26 mouse cellular contexts compared by ENCODE assay signal in genomic region chr9:111153026-111153425, GRCm38 (mm10). TPM values are rescaled to one million over a fixed set of nuclear protein-coding genes. Genes with fewer than 3 reads are reported as not detected.
DNase-seq lines count a peak whose midpoint lies in the region; ATAC-seq and TF ChIP-seq lines count a peak whose summit lies in the region.
"Had no signal": no experiment of that assay in that cellular context is flagged by ENCODE, and none has a peak within 500 bp of the region (broad histone marks: within the 10 kb centered on the region; RNA-seq: fewer than 3 reads in every experiment).

No protein-coding gene starts in this region.

- H3K4me1 ChIP-seq in MEL (ENCODE audit: control insufficient read depth in 1 of 2, insufficient read depth in 2 of 2, low read length in 2 of 2), result peaks cover 6 to 11% of the 10 kb centered on the region in 2 experiments; a peak in 3 of 4 replicates
- H3K4me1 ChIP-seq: forebrain, embryonic 15.5 days had no signal

- intact Hi-C loops in heart, postnatal 25 days (cut with DNase I), result no loop called here

- TF ChIP-seq RAD21 in MEL (IDR thresholded peaks at IDR 0.05; ENCODE audit: low read depth, low read length), result no peak

- no peak for TF ChIP-seq CTCF in MEL (IDR thresholded peaks at IDR 0.05 in 2 of 3, conservative IDR thresholded peaks at IDR 0.05 in 1 of 3; ENCODE audit: control insufficient read depth in 1 of 3, insufficient read depth in 1 of 3, low read depth in 2 of 3, low read length in 3 of 3, poor library complexity in 1 of 3, severe bottlenecking in 1 of 3)

- H3K4me3 ChIP-seq in MEL (ENCODE audit: control insufficient read depth in 1 of 2, insufficient read depth in 1 of 2, low read depth in 2 of 2, low read length in 2 of 2), result no peak overlapping the region
- H3K4me3 ChIP-seq: embryonic facial prominence, embryonic 10.5 days; embryonic facial prominence, embryonic 13.5 days; erythroblast, embryonic 14.5 days; forebrain, embryonic 12.5 days; forebrain, embryonic 15.5 days; hindbrain, embryonic 10.5 days; hindbrain, embryonic 13.5 days had no signal

- no peak for TF ChIP-seq POLR2A in MEL (IDR thresholded peaks at IDR 0.05; ENCODE audit: control insufficient read depth in 1 of 2, insufficient read depth in 1 of 2, low read depth in 1 of 2, low read length in 2 of 2, poor library complexity in 1 of 2)

- H3K27me3 ChIP-seq in MEL (ENCODE audit: control insufficient read depth in 1 of 2, insufficient read depth in 2 of 2, low read length in 2 of 2), result no peaks in the 10 kb centered on the region
- H3K27me3 ChIP-seq: embryonic facial prominence, embryonic 13.5 days; forebrain, embryonic 12.5 days; forebrain, embryonic 15.5 days; hindbrain, embryonic 13.5 days had no signal

- peak; percentile 51 for ATAC-seq in inflammation-experienced regulatory T-cells, adult 6 months
- ATAC-seq: forebrain, embryonic 15.5 days; hindbrain, embryonic 16.5 days; intestine, postnatal 0 days had no signal

- H3K9ac ChIP-seq in MEL (ENCODE audit: control insufficient read depth, low read depth, low read length, poor library complexity, severe bottlenecking), result no peak overlapping the region
- H3K9ac ChIP-seq: embryonic facial prominence, embryonic 13.5 days; forebrain, embryonic 12.5 days; forebrain, embryonic 15.5 days; hindbrain, embryonic 13.5 days had no signal

- no peaks in the 10 kb centered on the region for H3K79me2 ChIP-seq in MEL (ENCODE audit: control insufficient read depth, insufficient read depth, low read length, poor library complexity)

- H3K9me3 ChIP-seq in MEL (replicated peaks; ENCODE audit: insufficient read depth, low read length), result no peaks in the 10 kb centered on the region
- H3K9me3 ChIP-seq: embryonic facial prominence, embryonic 10.5 days; embryonic facial prominence, embryonic 13.5 days; forebrain, embryonic 12.5 days; forebrain, embryonic 15.5 days; G1E; hindbrain, embryonic 10.5 days; hindbrain, embryonic 13.5 days had no signal

- no peak for TF ChIP-seq EP300 in MEL (IDR thresholded peaks at IDR 0.05; ENCODE audit: low read depth in 1 of 2, low read length in 2 of 2)

- H3K36me3 ChIP-seq in MEL (ENCODE audit: control insufficient read depth in 1 of 2, insufficient read depth in 2 of 2, low read length in 2 of 2), result peaks cover 0 to 16% of the 10 kb centered on the region in 2 experiments; a peak in 2 of 4 replicates
- H3K36me3 ChIP-seq: embryonic facial prominence, embryonic 13.5 days; forebrain, embryonic 12.5 days; forebrain, embryonic 15.5 days; hindbrain, embryonic 13.5 days had no signal

- H3K27ac ChIP-seq in MEL (ENCODE audit: control insufficient read depth, low read depth, low read length), result peak overlapping the region; percentile 87
- H3K27ac ChIP-seq: embryonic facial prominence, embryonic 10.5 days; embryonic facial prominence, embryonic 13.5 days; forebrain, embryonic 12.5 days; forebrain, embryonic 15.5 days; hindbrain, embryonic 10.5 days; hindbrain, embryonic 13.5 days had no signal

- peak; percentile 24 for DNase-seq in heart, adult 11 months
- DNase-seq in heart, postnatal 25 days (ENCODE audit: low spot score), result no peak
- DNase-seq in MEL (ENCODE audit: low read depth, low spot score), result no peak
- DNase-seq in cerebellum, adult 11 months, result no peak
- no peak for DNase-seq in retina, postnatal 1 day
- DNase-seq: adrenal gland, postnatal 10 days; adrenal gland, postnatal 36 days; cerebellum, adult 8-10 months; cerebellum, postnatal 10 days; cerebellum, postnatal 36 days; embryo, embryonic 11 days; gastrocnemius, postnatal 10 days; gastrocnemius, postnatal 36 days; heart, postnatal 36 days; kidney, adult 2 months had no signal

TF ChIP-seq in MEL, 35 proteins besides CTCF, POLR2A, EP300 and RAD21:
- TF ChIP-seq MYB (IDR thresholded peaks at IDR 0.05; ENCODE audit: low read depth, low read length) (no peak), MAX (IDR thresholded peaks at IDR 0.05; ENCODE audit: low read length) (no peak), SIN3A (IDR thresholded peaks at IDR 0.05; ENCODE audit: low read length) (no peak), ZNF384 (IDR thresholded peaks at IDR 0.05; ENCODE audit: low read depth, low read length) (no peak), E2F4 (IDR thresholded peaks at IDR 0.05; ENCODE audit: borderline replicate concordance, low read depth, low read length) (no peak), TAL1 (IDR thresholded peaks at IDR 0.05; ENCODE audit: low read length) (no peak), GABPA (IDR thresholded peaks at IDR 0.05; ENCODE audit: low read depth, low read length) (no peak), KAT2A (conservative IDR thresholded peaks at IDR 0.05; ENCODE audit: low read depth, low read length) (no peak), MAZ (IDR thresholded peaks at IDR 0.05; ENCODE audit: low read depth, low read length) (no peak), BHLHE40 (IDR thresholded peaks at IDR 0.05; ENCODE audit: borderline replicate concordance, low read depth, low read length) (no peak)

RNA-seq across cellular contexts. Expression of gene Lrrfip2, which starts 35.6 kb away (rescaled TPM):
- total RNA-seq in heart, postnatal 25 days (2021), result 10 to 100 TPM; 82.4 to 91.7 TPM
- total RNA-seq in MEL (2012; rRNA removed), result 26.0 and 28.4 TPM in 2 replicates
- 10 to 100 TPM in 1 of 2 experiments, not detected in 1; 42.7 TPM for polyA plus RNA-seq in MEL (2012; ENCODE audit: insufficient read depth in 1 of 2, insufficient read length in 2 of 2, low read depth in 1 of 2, low replicate concordance in 2 of 2, missing spikeins in 1 of 2)
- 10 to 100 TPM in 2 of 3 experiments, 1 to 10 TPM in 1; 8.4 to 17.2 (median 17.0) TPM for polyA plus RNA-seq in inflammation-experienced regulatory T-cells, adult 6 months (2017; shearing (Covaris generic))
